Mouse (Mus musculus): ENCODE data around the gene Far1.

The Far1 gene

DNA sequence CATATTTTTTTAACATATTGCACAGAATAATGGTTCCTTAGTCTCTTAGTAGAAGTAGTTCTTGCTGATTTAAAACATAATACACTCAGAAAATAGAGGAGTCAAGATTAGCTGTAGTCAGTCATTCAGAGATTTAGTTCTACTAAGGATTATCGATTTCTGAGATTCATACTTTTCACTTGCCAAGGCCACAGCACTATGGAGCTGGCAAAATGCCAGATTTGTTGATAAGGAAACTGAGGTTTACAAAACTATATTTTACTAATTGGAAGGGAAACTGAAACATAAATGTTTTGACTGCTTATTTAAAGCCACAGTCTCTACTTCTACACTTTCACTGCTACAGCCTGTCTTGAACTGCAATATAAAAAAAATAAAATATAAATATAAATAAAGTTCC is 53.3 kb downstream of the Far1 start:
- in situ Hi-C loops (cut with MboI, MseI), result no loop called here

DNA sequence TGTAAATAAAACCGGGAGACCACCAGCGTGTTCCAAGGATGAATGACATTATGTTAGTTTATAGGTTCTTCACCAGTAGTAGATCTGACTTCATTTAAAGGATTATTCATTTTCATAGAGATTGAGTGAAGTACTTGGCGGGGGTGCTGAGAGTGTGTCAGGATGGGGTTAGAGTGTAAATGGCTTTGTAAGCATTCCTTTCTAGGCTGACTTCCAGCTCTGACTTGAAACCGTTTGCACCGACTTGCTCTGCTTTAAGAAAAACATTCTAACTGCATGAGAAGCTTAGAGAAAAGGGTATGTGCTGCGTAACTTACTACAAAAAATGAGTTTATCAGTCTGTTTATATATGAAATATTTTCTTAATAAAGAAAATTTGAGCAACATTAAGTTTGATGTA is 57.5 kb downstream of the Far1 start:
- in situ Hi-C loops (cut with MboI, MseI), result no loop called here

DNA sequence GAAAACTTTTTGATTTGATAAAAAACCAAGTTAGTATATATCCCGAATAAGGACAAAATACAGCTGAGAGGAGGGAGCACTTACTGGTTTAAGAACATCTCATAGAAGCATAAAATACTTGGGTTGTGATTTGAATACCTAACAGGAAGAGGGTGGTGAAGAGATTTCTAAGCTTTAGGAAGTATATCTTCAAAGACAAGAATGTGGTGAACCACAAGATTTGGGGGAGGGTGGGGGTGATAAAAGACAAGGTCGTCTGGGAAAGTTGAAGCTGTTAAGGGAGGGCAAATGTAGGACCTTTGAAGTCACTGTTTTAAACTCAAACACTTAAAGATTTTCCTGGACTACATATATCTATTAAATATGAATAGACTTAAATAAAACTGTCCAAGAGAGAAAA is 59.1 kb downstream of the Far1 start:
- in situ Hi-C loops (cut with MboI, MseI), result no loop called here

DNA sequence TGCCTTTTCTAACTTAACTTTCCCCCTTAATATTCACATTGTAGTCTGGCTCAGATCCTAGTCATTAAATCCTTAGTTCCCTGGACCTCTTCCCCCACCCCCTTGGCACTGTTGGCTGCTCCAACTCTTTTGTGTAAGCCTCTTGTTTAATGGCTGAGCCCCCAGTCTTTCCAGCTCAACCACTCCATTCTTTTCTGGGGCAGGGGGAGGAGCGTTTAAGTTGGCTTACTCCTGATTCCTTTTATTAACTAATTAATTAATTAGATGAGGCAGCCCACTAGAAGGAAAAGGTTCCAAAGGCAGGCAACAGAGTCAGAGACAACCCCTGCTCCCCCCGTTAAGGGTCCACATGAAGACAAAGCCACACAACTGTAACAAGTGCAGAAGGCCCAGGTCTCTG is 68.5 kb downstream of the Far1 start:
- in situ Hi-C loops (cut with MboI, MseI), result no loop called here

DNA sequence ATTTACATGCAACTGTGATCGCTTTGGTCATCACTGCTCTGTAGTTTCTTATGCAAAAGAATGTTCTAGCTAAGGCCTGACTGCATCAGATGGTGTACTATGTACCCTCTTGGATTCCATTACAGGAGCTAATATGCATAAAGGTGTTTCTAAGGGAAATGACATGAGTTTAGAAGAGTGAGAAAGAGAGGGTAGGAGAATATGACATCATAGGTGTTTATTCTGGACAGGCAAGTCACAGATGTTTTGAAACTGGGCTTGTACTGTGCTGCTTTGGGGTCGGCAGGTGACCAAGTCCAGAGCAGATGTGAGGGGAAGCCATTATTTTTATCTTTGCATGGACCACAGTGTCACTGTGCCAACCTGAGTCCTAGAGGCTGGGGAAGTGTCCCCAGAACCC is 75.6 kb downstream of the Far1 start:
- in situ Hi-C loops (cut with MboI, MseI), result no loop called here

DNA sequence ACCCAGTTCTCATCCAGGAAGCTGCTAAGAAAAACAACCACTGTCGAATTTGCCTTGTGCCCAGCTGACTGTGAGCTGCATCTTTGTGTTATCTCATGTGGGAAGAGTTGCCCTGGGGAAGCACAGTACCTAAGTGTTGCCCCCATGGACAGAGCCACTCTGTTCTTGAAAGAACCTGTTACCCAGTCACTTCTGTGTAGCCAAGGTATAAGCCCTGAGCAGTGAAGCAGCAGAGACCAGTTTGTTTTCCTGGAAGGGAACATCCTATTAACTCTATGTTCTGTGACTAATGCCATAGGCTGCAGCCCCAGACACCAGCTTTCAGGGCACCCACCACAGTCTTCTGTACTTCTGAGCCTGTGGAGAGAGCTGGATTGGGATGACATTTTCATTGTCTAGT is 76.7 kb downstream of the Far1 start:
- in situ Hi-C loops (cut with MboI, MseI), result no loop called here

DNA sequence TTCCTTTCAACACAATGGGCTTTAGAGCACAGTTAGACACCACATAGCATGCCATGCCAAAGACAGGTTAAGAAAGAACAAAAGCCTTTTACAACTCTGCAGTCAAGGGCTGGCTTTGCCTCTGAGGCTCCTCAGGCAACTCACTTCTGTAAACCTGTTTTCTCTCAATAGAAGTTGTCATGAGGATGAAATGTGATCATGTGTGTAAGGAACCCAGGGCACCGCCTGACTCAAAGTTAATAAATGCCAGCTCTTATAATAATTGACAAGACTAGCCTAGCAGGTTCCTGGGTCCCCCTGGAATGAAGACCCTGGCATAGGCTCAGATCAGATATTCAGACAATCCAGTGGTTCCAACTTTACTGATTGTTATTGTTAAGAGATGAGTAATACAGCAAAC is 77.5 kb downstream of the Far1 start:
- in situ Hi-C loops (cut with MboI, MseI), result no loop called here

DNA sequence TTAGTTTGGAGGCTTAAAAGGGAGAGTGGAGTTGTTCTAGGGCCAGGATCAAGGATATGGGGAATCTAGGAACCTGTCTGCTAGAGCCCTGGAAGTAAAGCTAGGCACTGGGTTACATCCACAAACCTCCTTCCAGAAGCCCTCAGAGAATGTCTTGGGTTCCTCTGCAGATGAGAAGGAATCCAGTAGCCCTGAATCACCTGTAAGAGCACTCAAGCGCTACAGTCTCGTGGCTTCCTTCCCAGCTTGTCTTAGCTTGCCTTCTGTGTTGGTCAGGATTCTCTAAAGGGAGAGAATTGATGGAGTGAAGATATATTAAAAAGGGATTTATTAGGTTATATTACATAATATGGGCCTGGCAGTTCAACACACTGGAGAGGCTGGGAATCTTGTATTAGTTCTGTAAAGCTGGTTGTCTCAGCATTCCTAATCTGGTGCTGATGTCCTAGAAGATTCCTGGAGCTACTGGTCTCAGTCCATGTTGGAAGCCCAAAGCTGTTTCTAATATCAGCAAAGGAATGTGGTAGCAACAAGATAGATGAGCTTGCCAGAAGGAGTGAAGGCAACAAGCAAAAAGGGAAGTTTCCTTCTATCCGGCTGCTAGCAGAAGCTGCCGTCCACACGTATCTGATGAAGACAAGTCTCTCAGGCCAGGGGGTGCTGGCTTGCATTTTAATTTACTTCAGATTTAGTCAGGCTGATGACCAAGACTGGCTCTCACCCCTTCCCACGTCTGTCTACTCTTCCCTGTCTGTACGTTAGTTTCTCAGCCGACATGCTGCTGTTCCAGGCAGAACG is 78.1 kb downstream of the Far1 start:
- in situ Hi-C loops (cut with MboI, MseI), result no loop called here

DNA sequence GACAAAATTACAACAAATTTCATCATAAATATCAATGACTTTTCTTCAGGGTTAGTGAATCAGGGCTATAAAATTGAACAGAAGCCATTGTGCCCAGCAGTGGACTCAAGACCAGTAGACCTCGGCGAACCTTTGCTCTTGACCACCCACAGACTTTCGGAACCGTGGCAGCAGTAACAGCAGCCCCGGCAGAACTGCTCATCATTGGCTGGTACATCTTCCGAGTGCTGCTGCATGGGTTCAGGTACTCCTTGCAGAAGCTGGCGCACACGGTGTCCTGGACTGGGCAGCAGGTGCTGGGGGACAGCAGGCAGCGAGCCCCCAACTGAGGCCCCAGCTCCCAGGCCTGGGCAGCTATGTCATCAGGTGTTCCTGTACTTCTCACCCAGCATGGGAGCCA is 79.1 kb downstream of the Far1 start:
- in situ Hi-C loops (cut with MboI, MseI), result no loop called here

DNA sequence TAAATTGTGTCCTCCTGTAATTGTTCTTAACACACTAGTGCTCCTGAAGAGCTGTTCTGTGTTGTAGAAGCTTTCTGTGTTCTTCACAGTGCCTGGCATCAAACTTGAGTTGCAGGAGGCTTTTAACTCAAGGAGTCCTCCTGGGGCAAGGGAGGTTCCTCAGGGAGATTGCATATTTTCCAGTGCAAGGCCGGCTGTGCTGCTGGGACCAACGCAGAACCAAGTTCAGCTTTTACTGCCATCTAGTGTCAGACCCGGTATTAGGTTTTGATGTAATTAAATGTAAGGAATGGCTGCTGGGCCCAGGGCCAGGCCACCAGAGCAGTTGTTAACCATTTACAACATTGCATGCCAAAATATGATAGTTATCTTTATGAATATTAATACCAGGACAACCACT is 80.7 kb downstream of the Far1 start:
- in situ Hi-C loops (cut with MboI, MseI), result no loop called here

DNA sequence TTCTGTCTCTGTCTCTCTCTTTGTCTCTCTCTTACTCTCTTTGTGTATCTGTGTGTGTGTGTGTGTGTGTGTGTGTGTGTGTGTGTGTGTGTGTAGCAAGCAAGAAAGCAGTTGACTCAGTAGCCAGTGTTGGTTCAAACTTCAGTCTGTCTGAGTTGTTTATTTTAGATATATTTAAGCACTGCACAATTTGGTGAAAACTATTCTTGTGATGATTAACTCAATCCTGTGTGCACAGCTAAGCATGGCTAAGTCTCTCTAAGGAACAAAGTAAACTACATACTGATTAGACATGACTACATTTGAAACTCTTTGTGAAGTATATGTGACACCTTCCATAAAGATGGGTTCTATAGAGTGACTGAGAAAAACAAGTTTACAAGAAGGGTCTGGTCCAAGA is 83.6 kb downstream of the Far1 start:
- in situ Hi-C loops (cut with MboI, MseI), result loop anchor here (5.0 kb wide), 1 partner anchor 210 kb away; the partner anchor contains the start of gene Pth

DNA sequence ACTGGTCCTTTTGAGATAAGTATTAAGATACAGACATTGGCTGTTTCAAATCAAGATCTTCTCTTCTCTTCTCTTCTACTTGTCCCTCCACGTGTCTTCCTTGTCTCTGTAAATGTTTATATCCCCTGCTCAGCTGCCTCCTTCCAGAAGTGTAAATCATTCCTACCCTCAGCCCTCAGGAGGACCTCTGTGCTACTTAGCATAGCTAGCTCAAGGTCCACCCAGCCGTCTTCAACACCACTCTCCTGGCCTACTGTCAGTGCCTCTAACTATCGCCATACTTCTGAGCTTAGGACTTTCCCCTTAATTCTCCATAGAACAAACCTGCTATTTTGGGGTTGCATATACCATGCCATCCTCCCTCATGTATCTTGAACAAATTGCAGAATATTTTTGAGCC is 88.2 kb downstream of the Far1 start:
- in situ Hi-C loops (cut with MboI, MseI), result no loop called here

DNA sequence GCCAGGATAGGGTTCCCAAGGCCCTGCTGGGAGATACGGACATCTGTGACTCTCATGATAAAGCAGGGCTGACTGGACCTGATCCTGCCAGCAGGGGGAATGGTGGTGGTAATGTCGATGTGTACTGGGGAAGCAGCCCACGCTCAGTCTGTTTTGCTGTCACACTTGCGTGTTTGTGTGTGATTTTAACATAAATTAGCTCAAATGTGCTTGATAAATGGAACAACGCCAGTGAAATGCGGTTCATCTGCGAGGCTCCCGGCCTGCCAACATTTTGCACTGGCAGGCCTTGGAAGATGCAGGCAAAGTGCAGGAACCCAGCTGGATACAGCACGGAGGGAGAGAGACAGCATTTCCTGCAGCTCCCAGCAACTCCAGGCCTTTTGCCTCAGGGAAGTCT is 94.3 kb downstream of the Far1 start:
- in situ Hi-C loops (cut with MboI, MseI), result no loop called here

DNA sequence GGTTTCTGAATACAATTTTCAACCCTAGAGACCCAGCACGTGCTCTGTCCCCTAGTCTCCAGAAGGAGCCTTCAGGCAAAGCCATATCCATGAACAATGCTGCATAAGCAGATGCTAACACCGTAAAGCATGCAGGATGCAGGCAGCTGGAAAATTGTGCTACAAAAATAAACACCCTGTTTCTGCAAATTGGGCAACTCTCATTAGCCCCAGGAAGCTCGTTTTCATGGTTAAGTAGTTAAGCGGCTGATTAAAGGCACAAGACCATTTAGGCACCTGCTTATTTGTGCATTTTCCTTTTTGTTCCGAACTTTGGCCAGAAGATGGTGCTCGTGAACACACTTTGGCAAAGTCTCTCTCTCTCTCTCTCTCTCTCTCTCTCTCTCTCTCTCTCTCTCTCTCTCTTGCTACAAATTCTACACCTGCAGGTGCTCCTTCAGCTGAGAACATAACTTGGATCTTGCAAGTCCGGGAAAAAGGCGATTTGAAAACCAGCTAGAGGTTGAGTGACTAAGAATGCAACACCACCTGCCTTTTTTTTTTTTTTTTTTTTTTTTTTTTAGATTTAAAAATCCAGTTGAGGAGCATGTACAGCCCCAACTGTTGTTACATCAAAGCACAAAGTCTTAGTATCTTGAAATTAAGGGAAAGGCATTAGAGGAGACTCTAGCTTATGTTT is 95.5 kb downstream of the Far1 start:
- in situ Hi-C loops (cut with MboI, MseI), result no loop called here

DNA sequence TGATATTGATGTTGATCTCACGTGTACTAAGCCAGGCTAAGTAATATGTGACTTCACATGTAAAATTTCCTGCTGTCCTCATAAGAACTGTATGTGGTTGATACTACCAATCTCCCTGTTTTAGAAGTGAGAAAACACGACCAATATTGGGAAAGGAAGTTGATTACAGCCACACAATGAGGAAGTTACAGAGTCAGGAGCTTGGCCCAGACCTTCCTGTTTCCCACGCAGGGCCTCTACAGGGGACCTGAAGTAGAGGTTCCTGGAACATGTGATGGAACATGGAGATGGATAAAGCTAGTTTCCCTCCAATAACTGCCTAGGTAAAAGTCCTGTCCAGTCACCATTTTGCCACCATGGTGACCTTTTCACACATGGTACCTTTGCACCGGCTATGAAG is 99.0 kb downstream of the Far1 start:
- in situ Hi-C loops (cut with MboI, MseI), result no loop called here

DNA sequence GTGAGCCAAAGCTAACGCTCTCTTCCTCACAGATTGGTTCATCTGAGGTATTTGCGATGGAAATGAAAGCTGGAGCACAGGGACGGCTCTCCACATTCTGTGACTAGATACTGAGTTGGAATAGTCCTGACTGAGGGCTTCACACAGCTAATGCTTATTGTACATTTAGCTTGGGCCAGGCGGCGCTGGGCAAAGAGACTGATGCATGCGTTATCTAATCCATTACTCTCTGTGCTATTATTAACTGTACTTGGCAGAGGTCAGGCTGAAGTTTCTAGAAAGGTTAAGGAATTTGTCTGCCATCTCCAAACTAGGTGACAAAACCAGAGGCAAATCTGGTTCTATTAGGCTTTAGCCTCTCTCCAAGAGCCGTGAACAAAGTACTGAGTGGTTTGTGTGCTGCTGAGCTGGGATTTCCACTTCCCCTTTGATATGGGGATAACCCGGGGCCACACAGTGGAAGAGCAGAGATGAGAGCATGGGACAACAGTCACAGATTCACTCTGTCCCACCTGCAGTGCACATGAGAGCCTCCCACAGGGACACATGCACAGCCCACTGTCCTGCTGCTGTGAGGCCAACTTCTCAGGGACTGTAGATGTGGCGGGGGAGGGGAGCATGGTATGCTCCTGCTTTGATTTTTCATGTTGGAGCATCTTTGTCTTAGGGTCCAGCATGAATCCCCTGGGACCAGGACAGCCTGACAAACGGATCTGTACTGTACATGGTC is 100.7 kb downstream of the Far1 start:
- in situ Hi-C loops (cut with MboI, MseI), result no loop called here

DNA sequence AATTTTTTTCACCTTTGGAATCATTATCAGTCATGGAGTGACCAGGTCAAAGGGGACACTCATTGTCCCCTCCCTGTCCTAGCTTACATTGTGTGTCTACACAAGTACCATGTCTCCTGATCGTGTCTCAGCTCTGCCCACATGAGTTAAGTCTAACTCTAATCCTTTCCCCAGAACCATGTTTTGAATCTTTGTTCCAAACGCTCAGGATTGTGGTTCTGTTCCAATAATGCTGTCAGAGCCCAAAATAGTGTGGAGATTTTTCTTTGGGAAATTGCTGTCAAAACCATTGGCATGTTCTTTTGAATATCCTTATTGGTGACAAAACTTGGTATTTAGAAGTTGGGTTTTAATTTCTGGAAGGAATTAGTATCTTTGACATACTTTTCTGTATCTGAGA is 105.5 kb downstream of the Far1 start:
- in situ Hi-C loops (cut with MboI, MseI), result no loop called here

DNA sequence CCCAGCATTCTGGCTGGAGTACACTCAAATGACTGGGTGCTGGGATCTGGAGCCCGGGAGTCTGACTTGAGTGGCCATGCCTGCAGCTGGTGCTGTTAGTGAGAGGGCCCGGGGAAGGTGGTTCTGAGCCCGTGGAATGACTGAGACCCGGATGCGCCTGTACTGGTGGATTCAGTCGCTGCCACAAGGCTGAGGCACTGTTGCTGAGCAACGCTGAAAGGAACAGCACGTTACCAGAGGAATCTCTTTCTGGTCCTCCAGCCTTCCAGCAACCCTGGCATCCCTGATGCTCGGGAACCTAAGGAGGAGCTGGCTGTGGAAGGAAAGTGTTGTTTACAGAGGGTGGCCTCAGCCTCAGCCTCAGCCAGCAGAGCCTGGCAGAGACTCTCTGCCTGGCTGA is 106.1 kb downstream of the Far1 start:
- in situ Hi-C loops (cut with MboI, MseI), result no loop called here

Measured in T-helper 1 cell (primary cell).